Mouse (Mus musculus): Measurements from ENCODE around the gene Slc38a1. TPM values are rescaled to one million over a fixed set of nuclear protein-coding genes. Genes with fewer than 3 reads are reported as not detected.

Slc38a1 gene
- polyA plus RNA-seq, 1 experiment = 0.43 TPM

DNA sequence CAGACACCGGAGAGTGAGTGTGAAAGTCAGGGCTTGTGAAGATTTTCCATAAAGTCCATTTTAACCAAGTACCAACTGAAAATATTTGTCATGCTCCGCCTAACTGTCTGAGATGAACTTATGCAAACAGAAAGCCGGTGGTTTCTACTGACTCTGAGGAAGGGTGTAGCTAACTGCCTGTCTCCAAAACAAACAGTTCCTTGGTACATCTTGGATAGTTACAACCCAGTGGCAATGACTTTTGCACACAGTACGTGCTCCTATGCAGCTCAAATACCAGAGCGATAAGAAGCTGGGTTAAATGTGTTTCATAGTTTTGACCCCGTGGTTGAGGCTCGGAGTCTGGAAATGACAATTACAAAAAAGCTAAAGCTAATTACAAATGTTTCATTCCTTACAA lies 34.0 kb downstream of the Slc38a1 start:
- H3K4me3 ChIP-seq (replicated peaks) = no peak overlapping the region
- peaks cover 50% of the 10 kb centered on the region for H3K36me3 ChIP-seq (ENCODE audit: control insufficient read depth)
- H3K4me1 ChIP-seq (ENCODE audit: control insufficient read depth) = no peaks in the 10 kb centered on the region
- no peaks in the 10 kb centered on the region for H3K27me3 ChIP-seq (ENCODE audit: control insufficient read depth)
- H3K9me3 ChIP-seq (ENCODE audit: control insufficient read depth, low read length) = no peaks in the 10 kb centered on the region
- TF ChIP-seq TAL1 (IDR thresholded peaks at IDR 0.05; ENCODE audit: low read length) = no peak
- TF ChIP-seq GATA1 (IDR thresholded peaks at IDR 0.05; ENCODE audit: low read length) = no peak

DNA sequence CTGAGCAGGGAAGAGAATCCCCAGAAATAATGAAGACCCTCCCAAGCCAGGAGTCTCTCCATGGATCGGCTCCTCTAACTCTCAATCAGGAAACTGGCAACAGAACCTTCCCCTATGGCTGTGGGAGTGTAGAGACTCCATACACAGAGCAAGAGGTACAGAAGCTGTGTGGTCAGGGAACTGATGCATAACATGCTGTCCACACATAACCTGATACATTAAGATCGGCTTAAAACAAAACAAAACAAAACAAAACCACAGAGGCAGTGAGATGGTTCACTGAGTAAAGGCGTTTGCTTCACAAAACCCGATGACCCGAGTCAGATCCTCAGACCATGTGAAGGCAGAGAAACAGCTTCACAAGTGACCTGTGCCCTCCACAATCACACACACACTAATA lies 35.3 kb downstream of the Slc38a1 start:
- Histone ChIP-seq H3K36me3 (ENCODE audit: control insufficient read depth) (peaks cover 50% of the 10 kb centered on the region), H3K9me3 (ENCODE audit: control insufficient read depth, low read length) (no peaks in the 10 kb centered on the region)
- no peak for TF ChIP-seq TAL1 (IDR thresholded peaks at IDR 0.05; ENCODE audit: low read length)
- TF ChIP-seq GATA1 (IDR thresholded peaks at IDR 0.05; ENCODE audit: low read length) = no peak

DNA sequence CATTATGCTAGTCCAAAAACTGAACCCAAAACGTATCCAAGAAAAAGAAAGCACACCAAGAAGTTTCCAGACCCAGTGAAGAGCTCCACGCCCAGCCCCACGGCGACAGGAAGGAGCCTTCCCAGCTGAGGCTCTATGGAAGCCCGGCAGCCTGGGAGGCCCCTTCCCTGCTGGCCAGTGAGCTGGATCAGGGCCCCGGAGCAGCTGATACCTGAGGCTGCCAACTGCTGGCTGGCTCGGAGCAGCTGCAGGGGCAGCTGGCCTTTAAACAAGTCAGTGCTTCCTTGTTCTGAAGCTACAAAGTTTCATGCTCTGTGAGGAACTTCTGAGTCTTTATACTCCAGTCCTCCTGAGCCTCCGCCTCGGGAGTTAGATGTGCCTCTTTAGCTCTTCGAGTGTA lies 38.4 kb downstream of the Slc38a1 start:
- Histone ChIP-seq H3K27me3 (ENCODE audit: control insufficient read depth) (no peaks in the 10 kb centered on the region), H3K4me3 (replicated peaks) (no peak overlapping the region), H3K4me1 (ENCODE audit: control insufficient read depth) (no peaks in the 10 kb centered on the region), H3K9me3 (ENCODE audit: control insufficient read depth, low read length) (no peaks in the 10 kb centered on the region), H3K36me3 (ENCODE audit: control insufficient read depth) (peaks cover 41% of the 10 kb centered on the region)
- TF ChIP-seq GATA1 (IDR thresholded peaks at IDR 0.05; ENCODE audit: low read length) (no peak), TAL1 (IDR thresholded peaks at IDR 0.05; ENCODE audit: low read length) (no peak)

More for the DNA sequence above, 35.3 kb downstream of the Slc38a1 start:
- Histone ChIP-seq H3K27me3 (ENCODE audit: control insufficient read depth) (no peaks in the 10 kb centered on the region), H3K4me3 (replicated peaks) (no peak overlapping the region), H3K4me1 (ENCODE audit: control insufficient read depth) (no peaks in the 10 kb centered on the region)

DNA sequence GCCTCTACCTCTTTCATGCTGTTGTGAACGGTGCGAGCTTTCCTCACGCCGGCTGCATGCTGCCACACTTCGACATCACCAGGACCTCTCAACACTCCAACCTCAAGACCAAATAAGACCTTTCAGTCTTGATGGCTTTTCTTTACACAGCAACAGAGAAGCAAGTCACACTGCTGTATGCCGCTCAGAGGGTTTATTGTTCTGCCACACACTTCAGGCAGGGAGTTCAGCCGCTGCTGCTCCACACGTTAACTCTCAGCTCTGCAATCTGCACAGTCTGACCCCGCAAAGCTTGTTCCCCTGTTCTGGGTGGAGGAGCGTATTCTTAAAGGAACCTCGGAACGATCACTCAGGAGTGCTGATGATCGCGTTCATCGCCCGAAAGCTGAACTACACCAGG lies 40.7 kb downstream of the Slc38a1 start:
- Histone ChIP-seq H3K9me3 (ENCODE audit: control insufficient read depth, low read length) (no peaks in the 10 kb centered on the region), H3K36me3 (ENCODE audit: control insufficient read depth) (peaks cover 33% of the 10 kb centered on the region), H3K4me1 (ENCODE audit: control insufficient read depth) (no peaks in the 10 kb centered on the region), H3K27me3 (ENCODE audit: control insufficient read depth) (no peaks in the 10 kb centered on the region), H3K4me3 (replicated peaks) (no peak overlapping the region)
- no peak for TF ChIP-seq GATA1 (IDR thresholded peaks at IDR 0.05; ENCODE audit: low read length)
- no peak for TF ChIP-seq TAL1 (IDR thresholded peaks at IDR 0.05; ENCODE audit: low read length)

DNA sequence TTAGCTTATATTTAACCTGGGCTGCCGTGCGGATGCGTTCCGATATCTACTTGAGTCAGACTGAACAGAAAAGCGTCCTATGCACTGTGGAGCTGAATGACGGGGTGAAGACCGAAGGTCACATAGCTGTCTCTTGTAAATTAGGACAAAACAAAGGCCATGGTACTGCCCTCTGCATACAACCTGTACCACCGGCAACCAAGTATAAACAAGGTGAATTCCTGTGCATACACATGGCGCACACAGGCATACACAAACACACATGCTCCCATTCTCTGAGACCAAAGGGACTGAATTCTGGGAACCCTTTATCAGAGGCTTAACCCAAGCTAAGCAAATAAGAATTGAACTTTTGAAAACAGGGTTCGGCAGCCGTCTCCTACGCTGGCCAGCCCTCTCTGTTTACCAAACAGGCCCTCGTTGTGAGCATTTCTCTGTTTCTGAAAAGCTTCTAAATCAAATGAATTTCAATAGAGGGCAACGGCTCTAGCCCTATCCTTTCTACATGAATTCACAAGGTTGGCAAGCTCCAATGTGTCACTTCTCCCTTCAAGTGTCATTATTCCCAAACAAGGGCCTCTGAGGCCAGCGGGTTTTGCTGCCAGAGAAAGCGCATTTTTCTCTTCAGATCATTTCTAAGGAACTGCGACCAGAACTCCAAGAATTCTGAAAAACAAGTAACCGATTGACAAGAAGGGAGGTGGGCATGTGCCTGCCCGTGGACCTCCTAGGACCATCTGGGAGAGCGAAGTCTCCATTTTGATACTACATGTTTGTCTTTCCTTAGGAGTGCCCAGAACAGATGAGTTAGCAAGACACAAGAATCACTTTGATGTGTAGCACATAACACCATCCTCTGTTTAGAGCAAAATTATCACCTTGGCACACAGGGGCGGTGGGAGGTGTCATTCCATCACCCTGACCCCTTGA lies 42.6 kb downstream of the Slc38a1 start:
- H3K36me3 ChIP-seq (ENCODE audit: control insufficient read depth) = peaks cover 18% of the 10 kb centered on the region
- H3K27me3 ChIP-seq (ENCODE audit: control insufficient read depth) = no peaks in the 10 kb centered on the region
- TF ChIP-seq TAL1 (IDR thresholded peaks at IDR 0.05; ENCODE audit: low read length) = no peak
- TF ChIP-seq GATA1 (IDR thresholded peaks at IDR 0.05; ENCODE audit: low read length) = no peak
- no peaks in the 10 kb centered on the region for H3K9me3 ChIP-seq (ENCODE audit: control insufficient read depth, low read length)
- H3K4me1 ChIP-seq (ENCODE audit: control insufficient read depth) = no peaks in the 10 kb centered on the region
- H3K4me3 ChIP-seq (replicated peaks) = no peak overlapping the region

DNA sequence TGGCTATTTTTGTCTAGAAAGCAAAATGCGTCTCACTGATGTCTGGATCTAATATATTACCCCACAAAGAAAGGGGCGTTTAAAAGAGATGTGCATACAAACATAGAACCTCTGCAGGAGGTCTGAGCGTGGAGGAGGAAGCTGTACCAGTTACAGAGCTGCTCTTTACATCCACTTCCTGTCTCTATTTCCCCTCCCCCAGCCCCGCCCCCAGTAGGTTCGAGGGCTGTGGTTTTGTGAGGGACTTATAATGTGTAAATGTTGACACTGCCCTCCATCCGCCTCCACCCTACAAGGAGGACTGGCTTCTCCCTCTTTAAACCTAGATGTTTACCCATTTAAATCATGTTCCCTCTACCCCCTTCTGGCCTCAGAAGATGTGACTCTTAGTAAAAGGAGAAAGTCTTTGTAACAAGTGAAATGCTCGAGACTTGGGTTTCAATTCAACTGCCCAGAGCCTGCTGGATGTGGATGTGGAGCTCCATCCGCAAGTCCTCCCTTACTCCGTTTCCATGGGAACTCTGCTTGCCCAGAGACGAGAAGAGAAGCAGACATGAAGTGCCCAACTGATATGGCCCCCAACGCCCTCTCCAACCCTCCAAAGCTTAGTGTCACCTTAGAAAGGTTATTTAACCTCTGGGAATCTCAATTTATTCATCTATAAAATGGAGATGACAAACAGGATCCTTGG lies 43.7 kb downstream of the Slc38a1 start:
- no peaks in the 10 kb centered on the region for H3K9me3 ChIP-seq (ENCODE audit: control insufficient read depth, low read length)
- peaks cover 20% of the 10 kb centered on the region for H3K36me3 ChIP-seq (ENCODE audit: control insufficient read depth)
- no peaks in the 10 kb centered on the region for H3K27me3 ChIP-seq (ENCODE audit: control insufficient read depth)
- TF ChIP-seq TAL1 (IDR thresholded peaks at IDR 0.05; ENCODE audit: low read length) (no peak), GATA1 (IDR thresholded peaks at IDR 0.05; ENCODE audit: low read length) (no peak)
- H3K4me1 ChIP-seq (ENCODE audit: control insufficient read depth) = no peaks in the 10 kb centered on the region
- no peak overlapping the region for H3K4me3 ChIP-seq (replicated peaks)

DNA sequence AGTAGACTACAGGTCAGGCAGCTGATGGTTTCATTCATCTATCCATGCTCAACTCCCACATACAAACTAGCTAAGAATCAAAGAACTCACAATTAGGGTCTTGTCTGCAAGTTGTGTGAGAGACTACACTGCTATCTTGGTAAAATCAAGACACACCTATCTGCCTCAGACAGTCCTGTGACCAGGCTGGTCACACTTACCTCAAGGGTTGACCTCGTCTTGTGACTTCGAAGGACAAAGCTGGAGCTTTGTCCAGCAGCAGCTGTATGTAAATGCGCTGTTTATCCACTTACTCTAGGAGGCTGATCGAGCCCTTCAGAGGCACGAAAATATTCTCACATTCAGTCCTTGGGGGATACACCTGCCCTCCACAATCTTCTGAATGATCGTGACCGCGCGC lies 45.6 kb downstream of the Slc38a1 start:
- Histone ChIP-seq H3K27me3 (ENCODE audit: control insufficient read depth) (no peaks in the 10 kb centered on the region), H3K4me3 (replicated peaks) (no peak overlapping the region), H3K9me3 (ENCODE audit: control insufficient read depth, low read length) (no peaks in the 10 kb centered on the region), H3K4me1 (ENCODE audit: control insufficient read depth) (no peaks in the 10 kb centered on the region), H3K36me3 (ENCODE audit: control insufficient read depth) (peaks cover 19% of the 10 kb centered on the region)
- TF ChIP-seq TAL1 (IDR thresholded peaks at IDR 0.05; ENCODE audit: low read length) (no peak), GATA1 (IDR thresholded peaks at IDR 0.05; ENCODE audit: low read length) (no peak)

DNA sequence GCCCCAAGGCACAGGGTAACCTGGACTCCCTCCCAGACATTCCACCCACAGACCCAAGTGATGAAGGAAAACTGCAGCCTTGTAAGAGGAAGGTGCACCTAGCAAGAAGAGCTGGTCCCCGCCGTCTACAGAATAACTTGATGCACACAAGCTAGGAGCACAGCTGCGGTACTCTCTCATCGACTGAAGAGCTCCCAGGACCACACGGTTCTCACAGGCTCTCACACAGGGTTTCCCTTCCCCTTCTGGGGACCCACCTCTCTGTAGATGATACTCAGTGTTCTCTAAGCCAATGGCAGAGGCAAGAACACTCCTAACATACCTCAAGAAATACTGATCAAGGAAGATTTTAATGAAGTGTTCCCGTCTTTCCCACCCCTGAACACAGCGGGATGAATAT lies 48.4 kb downstream of the Slc38a1 start:
- no peak for TF ChIP-seq GATA1 (IDR thresholded peaks at IDR 0.05; ENCODE audit: low read length)
- no peak for TF ChIP-seq TAL1 (IDR thresholded peaks at IDR 0.05; ENCODE audit: low read length)
- Histone ChIP-seq H3K9me3 (ENCODE audit: control insufficient read depth, low read length) (no peaks in the 10 kb centered on the region), H3K36me3 (ENCODE audit: control insufficient read depth) (peaks cover 26% of the 10 kb centered on the region), H3K4me3 (replicated peaks) (no peak overlapping the region), H3K4me1 (ENCODE audit: control insufficient read depth) (no peaks in the 10 kb centered on the region), H3K27me3 (ENCODE audit: control insufficient read depth) (no peaks in the 10 kb centered on the region)

DNA sequence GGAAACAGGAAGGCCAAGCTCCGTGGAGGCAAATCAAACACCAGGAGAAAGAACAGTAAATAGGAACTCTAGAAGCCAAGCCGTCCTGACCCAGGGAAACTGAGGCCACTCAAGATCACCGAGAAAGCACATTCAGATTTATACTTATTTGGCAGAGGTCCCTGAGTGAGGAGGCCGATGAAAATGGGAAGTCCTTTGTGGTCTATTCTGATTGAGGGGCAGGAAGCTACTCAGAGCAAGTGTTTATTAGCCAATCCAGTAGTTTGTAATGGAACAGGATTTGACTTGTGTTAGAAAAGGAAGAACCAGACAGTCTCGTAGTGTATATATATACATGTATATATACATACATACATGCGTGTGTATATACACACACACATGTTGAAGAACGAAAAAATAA lies 48.8 kb downstream of the Slc38a1 start:
- TF ChIP-seq GATA1 (IDR thresholded peaks at IDR 0.05; ENCODE audit: low read length) = no peak
- no peak for TF ChIP-seq TAL1 (IDR thresholded peaks at IDR 0.05; ENCODE audit: low read length)
- Histone ChIP-seq H3K27me3 (ENCODE audit: control insufficient read depth) (no peaks in the 10 kb centered on the region), H3K9me3 (ENCODE audit: control insufficient read depth, low read length) (no peaks in the 10 kb centered on the region), H3K4me1 (ENCODE audit: control insufficient read depth) (no peaks in the 10 kb centered on the region), H3K4me3 (replicated peaks) (no peak overlapping the region), H3K36me3 (ENCODE audit: control insufficient read depth) (peaks cover 28% of the 10 kb centered on the region)
